In the genomic region with DNA sequence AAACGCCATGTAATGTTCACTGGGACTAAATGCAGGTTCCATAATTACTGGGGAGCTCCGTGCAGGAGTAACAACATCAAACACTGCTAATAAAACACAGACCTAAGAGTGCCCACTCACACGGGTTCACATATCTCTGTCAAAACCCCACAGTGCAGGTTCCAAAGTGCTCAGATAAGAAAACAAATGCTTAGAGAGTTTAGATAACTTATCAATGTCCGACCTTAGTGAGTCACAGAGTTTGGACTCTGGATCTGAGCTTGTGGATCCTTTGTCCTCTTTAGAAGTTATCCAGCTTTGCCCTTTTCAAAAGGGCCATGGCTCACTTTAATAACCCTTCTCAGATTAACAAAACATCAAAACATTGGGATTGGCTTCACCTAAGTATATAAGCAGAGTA, we compare ENCODE assay signal across 1 mouse cellular context.
A peak's percentile ranks its signal among the peaks of the same experiment; 100 is the strongest.
TF ChIP-seq lines count a peak whose summit lies in the region.

No protein-coding gene starts in this region.

TF ChIP-seq in MEL, 35 proteins besides CTCF, POLR2A, EP300 and RAD21 (continued from another document):
- TF ChIP-seq USF2 (IDR thresholded peaks at IDR 0.05; ENCODE audit: borderline replicate concordance in 1 of 2, insufficient read depth in 1 of 2, low read depth in 1 of 2, low read length in 2 of 2) (no peak), CHD2 (IDR thresholded peaks at IDR 0.05; ENCODE audit: low read length) (no peak), GABPA (IDR thresholded peaks at IDR 0.05; ENCODE audit: low read depth, low read length) (no peak), UBTF (IDR thresholded peaks at IDR 0.05; ENCODE audit: borderline replicate concordance, insufficient read depth, low read depth, low read length) (no peak), ELF1 (IDR thresholded peaks at IDR 0.05; ENCODE audit: low read depth, low read length) (no peak), TCF12 (IDR thresholded peaks at IDR 0.05; ENCODE audit: low read depth, low read length) (peak; percentile 82), KAT2A (conservative IDR thresholded peaks at IDR 0.05; ENCODE audit: low read depth, low read length) (no peak), ZMIZ1 (IDR thresholded peaks at IDR 0.05; ENCODE audit: low read depth, low read length) (no peak), POLR2AphosphoS5 (IDR thresholded peaks at IDR 0.05; ENCODE audit: borderline replicate concordance, low read depth, low read length) (no peak), MYB (IDR thresholded peaks at IDR 0.05; ENCODE audit: low read depth, low read length) (no peak), TAL1 (IDR thresholded peaks at IDR 0.05; ENCODE audit: low read length) (no peak), MEF2A (IDR thresholded peaks at IDR 0.05; ENCODE audit: extremely low read depth, insufficient replicate concordance, low read depth, low read length, poor library complexity, severe bottlenecking) (no peak), SIN3A (IDR thresholded peaks at IDR 0.05; ENCODE audit: low read length) (peak; percentile 42; the same call in 1 of the 2 replicates), ZKSCAN1 (IDR thresholded peaks at IDR 0.05; ENCODE audit: low read depth, low read length) (no peak), NELFE (IDR thresholded peaks at IDR 0.05; ENCODE audit: low read depth, low read length) (no peak), POLR2AphosphoS2 (IDR thresholded peaks at IDR 0.05; ENCODE audit: low read length) (no peak), ETS1 (IDR thresholded peaks at IDR 0.05; ENCODE audit: low read depth, low read length) (peak; percentile 70), MAZ (IDR thresholded peaks at IDR 0.05; ENCODE audit: low read depth, low read length) (no peak), MYC (IDR thresholded peaks at IDR 0.05; ENCODE audit: low read depth, low read length) (0 out of 2 replicates have a peak, but pooled peaks have one; percentile 10), ZC3H11A (IDR thresholded peaks at IDR 0.05; ENCODE audit: low read depth, low read length) (no peak), MAFK (IDR thresholded peaks at IDR 0.05; ENCODE audit: borderline replicate concordance, low read depth, low read length) (no peak), RCOR1 (IDR thresholded peaks at IDR 0.05; ENCODE audit: low read depth, low read length) (no peak)
